Mouse (Mus musculus): ENCODE data around the gene Rnf130. TPM values are rescaled to one million over a fixed set of nuclear protein-coding genes. Genes with fewer than 3 reads are reported as not detected.

Gene Rnf130
- polyA plus RNA-seq, 1 experiment, result 47.7 TPM

DNA sequence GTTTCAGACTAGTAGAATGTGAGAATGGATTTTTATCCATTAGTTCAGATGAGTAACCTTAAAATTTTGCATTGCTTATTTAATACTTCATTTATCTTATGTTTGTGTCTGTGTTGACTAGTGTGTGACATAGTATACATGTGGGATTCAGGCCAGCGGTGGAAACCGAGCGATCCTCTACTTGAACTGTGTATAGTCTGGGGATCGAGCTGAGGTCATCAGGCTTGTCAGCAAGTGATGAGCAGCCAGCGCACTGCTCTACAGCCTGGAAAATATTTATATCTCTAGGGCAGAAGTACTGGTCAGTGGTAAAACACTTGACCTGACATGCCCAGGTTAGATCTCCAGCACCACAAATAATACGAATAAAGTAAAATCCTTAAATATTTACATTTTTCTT is 23.0 kb downstream of the Rnf130 start:
- no peak for DNase-seq (ENCODE audit: low read depth)
- TF ChIP-seq POLR2A (IDR thresholded peaks at IDR 0.05; ENCODE audit: borderline replicate concordance, extremely low read depth, insufficient read depth, insufficient read length, poor library complexity, severe bottlenecking) (no peak), CTCF (IDR thresholded peaks at IDR 0.05; ENCODE audit: borderline replicate concordance, extremely low read depth, insufficient read depth, insufficient read length) (no peak)

DNA sequence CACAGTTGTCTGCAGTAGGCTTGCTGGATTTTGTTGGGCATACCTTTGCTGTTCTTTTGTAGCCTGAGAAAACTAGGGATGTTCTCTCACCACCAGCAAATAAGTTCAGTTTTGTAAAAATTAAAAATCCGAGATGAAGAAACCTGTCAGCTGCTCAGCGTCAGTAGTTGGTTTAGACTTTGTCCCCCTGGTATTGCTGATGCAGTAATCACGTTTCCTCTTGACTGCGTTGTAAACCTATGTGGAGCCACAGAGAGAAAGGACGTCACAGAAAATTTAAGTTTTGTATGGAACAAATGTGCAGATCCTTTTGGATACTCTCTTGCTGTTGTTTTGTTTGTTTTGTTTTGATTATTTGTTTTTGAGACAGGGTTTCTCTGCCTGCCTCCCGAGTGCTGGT is 25.2 kb downstream of the Rnf130 start:
- no peak for DNase-seq (ENCODE audit: low read depth)
- TF ChIP-seq POLR2A (IDR thresholded peaks at IDR 0.05; ENCODE audit: borderline replicate concordance, extremely low read depth, insufficient read depth, insufficient read length, poor library complexity, severe bottlenecking) (no peak), CTCF (IDR thresholded peaks at IDR 0.05; ENCODE audit: borderline replicate concordance, extremely low read depth, insufficient read depth, insufficient read length) (no peak)

DNA sequence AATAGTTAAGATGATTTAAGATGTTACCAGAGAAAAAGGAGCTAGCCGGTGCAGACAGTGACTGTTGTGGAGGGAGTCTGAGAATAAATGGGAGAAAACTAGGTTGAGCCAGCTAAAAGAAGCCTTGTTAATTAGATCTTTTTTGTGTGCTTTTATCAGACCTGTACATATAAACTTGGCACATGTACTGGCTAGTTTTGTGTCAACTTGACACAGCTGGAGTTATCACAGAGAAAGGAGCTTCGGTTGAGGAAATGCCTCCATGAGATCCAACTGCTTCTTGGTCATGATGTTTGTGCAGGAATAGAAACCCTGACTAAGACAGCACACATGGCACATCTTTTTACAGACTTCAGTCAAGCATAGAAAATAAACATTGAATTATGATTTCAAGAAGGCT is 32.6 kb downstream of the Rnf130 start:
- no peak for DNase-seq (ENCODE audit: low read depth)
- no peak for TF ChIP-seq CTCF (IDR thresholded peaks at IDR 0.05; ENCODE audit: borderline replicate concordance, extremely low read depth, insufficient read depth, insufficient read length)
- no peak for TF ChIP-seq POLR2A (IDR thresholded peaks at IDR 0.05; ENCODE audit: borderline replicate concordance, extremely low read depth, insufficient read depth, insufficient read length, poor library complexity, severe bottlenecking)

DNA sequence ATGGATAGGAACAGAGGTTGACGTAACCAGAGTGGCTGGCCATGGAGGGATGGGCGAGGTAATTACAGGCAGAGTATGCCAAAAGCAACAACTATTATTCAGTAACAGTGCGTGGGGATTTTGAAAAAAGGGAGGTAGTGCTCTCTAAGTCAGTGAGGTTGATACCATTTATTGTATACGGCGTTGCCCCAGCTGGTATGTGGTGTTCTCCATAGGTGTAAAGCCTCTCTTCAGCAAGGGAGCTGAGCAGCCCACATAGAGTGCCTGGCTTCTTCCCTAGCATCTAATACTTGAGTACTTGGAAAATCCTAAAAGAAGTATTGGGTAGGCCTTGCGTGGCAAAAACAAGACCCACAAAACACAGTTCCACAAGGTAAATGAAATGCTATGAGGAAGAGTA is 33.1 kb downstream of the Rnf130 start:
- TF ChIP-seq POLR2A (IDR thresholded peaks at IDR 0.05; ENCODE audit: borderline replicate concordance, extremely low read depth, insufficient read depth, insufficient read length, poor library complexity, severe bottlenecking) (no peak), CTCF (IDR thresholded peaks at IDR 0.05; ENCODE audit: borderline replicate concordance, extremely low read depth, insufficient read depth, insufficient read length) (no peak)
- DNase-seq (ENCODE audit: low read depth), result no peak

DNA sequence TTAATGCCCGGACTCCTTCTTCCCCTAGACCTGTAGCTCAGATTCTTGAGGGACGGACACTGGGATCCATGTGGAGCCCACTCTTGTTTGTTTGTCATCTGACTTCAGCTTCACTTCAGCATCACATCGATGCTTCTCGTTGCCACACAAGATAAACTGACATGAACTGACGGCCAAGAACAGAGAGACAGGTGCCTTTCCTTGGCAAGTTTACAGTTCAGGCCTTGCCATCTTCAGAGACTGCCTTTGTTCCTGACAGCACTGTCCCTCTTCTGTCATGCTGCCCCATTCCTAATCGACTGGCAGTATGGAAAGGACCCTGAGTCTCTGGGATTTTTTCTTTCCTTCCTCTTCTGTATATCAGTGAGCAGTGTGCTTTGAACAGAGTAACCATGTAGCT is 33.9 kb downstream of the Rnf130 start:
- DNase-seq (ENCODE audit: low read depth), result no peak
- TF ChIP-seq POLR2A (IDR thresholded peaks at IDR 0.05; ENCODE audit: borderline replicate concordance, extremely low read depth, insufficient read depth, insufficient read length, poor library complexity, severe bottlenecking) (no peak), CTCF (IDR thresholded peaks at IDR 0.05; ENCODE audit: borderline replicate concordance, extremely low read depth, insufficient read depth, insufficient read length) (no peak)

DNA sequence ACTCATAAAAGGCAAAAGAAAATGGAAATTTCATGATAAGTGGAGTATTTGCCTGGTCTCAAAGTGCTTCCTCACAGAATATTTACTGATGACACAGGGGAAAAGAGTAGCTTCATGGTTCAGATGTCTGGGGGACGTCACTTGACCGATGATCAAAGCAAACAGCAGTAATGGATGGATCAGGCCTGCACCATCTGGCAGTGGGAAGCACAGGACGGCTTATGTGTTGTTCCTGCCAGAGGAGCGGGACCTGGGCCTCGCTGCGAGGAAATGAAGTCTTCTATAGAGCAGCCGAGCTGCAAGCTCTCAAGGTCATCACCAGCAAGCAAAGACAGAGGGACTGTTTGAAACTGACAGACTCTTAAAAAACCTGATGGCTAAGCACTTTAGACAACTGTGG is 37.0 kb downstream of the Rnf130 start:
- TF ChIP-seq POLR2A (IDR thresholded peaks at IDR 0.05; ENCODE audit: borderline replicate concordance, extremely low read depth, insufficient read depth, insufficient read length, poor library complexity, severe bottlenecking) (no peak), CTCF (IDR thresholded peaks at IDR 0.05; ENCODE audit: borderline replicate concordance, extremely low read depth, insufficient read depth, insufficient read length) (no peak)

DNA sequence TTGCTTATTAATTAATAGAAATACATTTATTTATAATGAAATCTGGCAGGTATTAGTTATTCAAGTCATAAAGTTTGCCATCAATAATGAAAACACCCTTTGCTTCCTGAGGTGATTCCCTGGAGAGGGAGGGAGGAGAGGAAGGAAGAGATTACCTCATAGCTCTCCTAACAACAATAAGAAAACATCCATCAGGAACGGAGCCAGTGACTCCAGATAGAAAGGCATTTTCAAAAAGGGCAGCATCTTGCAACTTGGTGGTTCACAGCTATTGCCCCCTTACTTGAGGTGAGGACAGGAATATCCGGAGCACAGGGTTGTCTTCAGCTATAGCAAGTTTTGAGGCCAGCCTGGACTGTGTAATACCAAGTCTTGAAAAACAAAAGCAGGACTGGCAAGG is 40.9 kb downstream of the Rnf130 start:
- no peak for DNase-seq (ENCODE audit: low read depth)
- no peak for TF ChIP-seq CTCF (IDR thresholded peaks at IDR 0.05; ENCODE audit: borderline replicate concordance, extremely low read depth, insufficient read depth, insufficient read length)
- TF ChIP-seq POLR2A (IDR thresholded peaks at IDR 0.05; ENCODE audit: borderline replicate concordance, extremely low read depth, insufficient read depth, insufficient read length, poor library complexity, severe bottlenecking), result no peak

More for the DNA sequence above, 37.0 kb downstream of the Rnf130 start:
- DNase-seq (ENCODE audit: low read depth), result peak; percentile 38

DNA sequence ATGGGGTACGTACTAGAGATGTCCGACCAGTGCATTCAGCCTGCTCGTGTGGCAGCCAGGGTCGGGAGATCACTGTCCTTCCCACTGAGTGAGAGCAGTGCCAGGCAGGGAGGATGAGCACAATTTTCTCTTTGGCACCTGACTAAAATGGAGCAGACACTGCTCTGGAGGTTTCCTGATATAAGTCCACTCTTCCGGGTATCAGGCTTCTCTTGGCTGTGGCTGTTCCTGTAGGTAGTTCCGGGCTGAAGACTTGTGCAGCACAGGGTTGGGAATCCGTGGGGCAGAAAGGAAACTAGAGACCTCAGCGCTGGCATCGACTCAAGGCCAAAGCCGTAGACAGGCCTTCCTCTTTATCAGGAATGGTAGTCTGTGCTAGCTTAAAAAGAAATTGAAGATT is 48.7 kb downstream of the Rnf130 start:
- DNase-seq (ENCODE audit: low read depth), result no peak
- TF ChIP-seq POLR2A (IDR thresholded peaks at IDR 0.05; ENCODE audit: borderline replicate concordance, extremely low read depth, insufficient read depth, insufficient read length, poor library complexity, severe bottlenecking), result no peak
- no peak for TF ChIP-seq CTCF (IDR thresholded peaks at IDR 0.05; ENCODE audit: borderline replicate concordance, extremely low read depth, insufficient read depth, insufficient read length)

DNA sequence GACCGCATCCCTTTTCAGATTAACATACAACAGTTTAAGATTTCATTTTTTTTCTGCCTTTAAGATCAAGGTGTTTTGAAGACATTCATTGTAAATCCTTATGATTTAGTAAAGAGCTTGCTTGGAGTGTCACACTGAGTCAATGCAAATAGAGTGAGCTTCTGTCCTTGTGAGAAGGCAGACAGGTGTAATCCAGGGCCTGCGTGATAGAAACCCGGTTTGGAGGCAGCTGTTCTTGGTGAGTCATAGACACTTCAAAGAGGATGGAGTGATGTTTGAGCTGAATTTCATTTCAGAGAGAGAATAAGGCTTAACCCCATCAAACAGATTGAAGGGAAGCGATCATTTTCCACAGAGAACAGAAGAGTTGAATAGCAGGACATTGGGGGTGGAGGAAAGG is 51.6 kb downstream of the Rnf130 start:
- no peak for DNase-seq (ENCODE audit: low read depth)
- TF ChIP-seq CTCF (IDR thresholded peaks at IDR 0.05; ENCODE audit: borderline replicate concordance, extremely low read depth, insufficient read depth, insufficient read length), result no peak
- TF ChIP-seq POLR2A (IDR thresholded peaks at IDR 0.05; ENCODE audit: borderline replicate concordance, extremely low read depth, insufficient read depth, insufficient read length, poor library complexity, severe bottlenecking), result no peak

DNA sequence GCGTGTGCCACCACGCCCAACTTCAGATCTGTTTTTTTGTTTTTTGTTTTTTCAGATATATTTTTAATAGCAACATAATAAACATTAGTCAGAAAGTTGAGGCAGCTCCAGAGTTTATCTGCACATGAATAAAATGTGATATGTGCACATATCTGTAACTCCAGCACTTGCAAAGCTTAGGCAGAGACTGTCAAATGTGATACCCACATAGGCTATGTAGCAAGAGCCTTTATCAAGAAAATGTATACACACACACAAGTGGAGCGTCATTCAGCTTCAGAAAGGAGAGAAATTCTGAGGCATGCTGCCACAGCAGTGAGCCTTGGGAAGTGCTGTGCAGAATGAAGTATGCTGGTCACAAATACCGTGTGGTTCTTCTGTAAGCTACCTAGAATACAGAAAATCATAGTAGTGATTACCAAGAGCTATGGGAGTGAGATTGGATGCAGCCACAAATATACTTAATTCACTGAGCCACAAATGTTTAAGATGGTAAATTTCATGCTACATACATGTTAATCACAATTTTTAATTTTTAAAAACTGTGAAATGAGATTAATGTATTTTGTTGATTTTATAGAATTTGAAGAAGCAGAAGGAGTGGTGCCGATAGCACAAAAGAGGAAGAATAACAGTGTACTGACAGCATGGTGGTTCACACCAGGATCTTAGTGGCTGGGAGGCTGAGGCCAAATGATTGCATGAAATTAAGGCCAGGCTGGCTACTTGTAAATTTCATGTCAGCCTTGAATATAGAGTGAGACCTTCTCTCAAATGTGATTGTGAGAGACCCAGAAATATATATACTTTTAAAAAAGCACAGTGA is 56.4 kb downstream of the Rnf130 start:
- TF ChIP-seq POLR2A (IDR thresholded peaks at IDR 0.05; ENCODE audit: borderline replicate concordance, extremely low read depth, insufficient read depth, insufficient read length, poor library complexity, severe bottlenecking) (no peak), CTCF (IDR thresholded peaks at IDR 0.05; ENCODE audit: borderline replicate concordance, extremely low read depth, insufficient read depth, insufficient read length) (no peak)
- DNase-seq (ENCODE audit: low read depth), result no peak

DNA sequence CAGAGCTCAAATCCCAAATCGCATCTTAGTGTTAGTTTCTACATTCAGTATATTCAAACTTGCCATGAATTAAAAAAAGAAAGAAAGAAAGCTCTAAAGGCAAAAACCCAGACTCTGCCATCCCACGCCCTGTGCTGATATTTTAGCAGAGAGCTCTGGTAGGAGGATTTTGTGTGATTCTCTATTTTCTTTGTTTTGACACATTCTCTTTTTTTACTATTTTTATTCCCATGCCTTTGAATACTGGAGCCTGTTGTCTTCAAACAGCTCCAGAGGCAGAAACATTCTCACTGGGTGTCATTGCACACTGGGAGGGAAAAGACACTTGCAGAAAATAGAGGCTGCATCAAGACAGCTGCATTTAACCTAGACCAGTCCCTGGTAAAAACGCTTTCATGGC is 61.1 kb downstream of the Rnf130 start:
- TF ChIP-seq POLR2A (IDR thresholded peaks at IDR 0.05; ENCODE audit: borderline replicate concordance, extremely low read depth, insufficient read depth, insufficient read length, poor library complexity, severe bottlenecking) (no peak), CTCF (IDR thresholded peaks at IDR 0.05; ENCODE audit: borderline replicate concordance, extremely low read depth, insufficient read depth, insufficient read length) (no peak)
- DNase-seq (ENCODE audit: low read depth), result no peak

DNA sequence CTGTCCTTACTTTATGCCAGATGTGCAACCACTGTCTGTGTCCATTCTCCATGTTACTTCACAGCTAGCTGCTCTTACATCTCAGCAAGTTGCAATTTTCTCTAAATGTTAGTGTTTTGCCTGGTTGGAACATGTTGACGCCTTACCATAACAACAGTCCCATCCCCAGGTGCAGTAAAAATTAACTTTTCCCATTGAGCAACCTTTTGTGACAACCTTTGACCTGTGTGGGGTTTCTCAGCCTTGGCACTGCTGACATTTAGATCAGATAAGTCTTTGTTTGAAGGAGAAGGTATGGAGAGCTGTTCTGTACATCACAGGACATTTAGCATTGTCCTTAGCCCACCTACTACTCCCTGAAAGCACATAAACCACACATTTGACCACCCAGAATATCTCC is 64.7 kb downstream of the Rnf130 start:
- DNase-seq (ENCODE audit: low read depth), result no peak
- TF ChIP-seq CTCF (IDR thresholded peaks at IDR 0.05; ENCODE audit: borderline replicate concordance, extremely low read depth, insufficient read depth, insufficient read length) (no peak), POLR2A (IDR thresholded peaks at IDR 0.05; ENCODE audit: borderline replicate concordance, extremely low read depth, insufficient read depth, insufficient read length, poor library complexity, severe bottlenecking) (no peak)
